Mouse (Mus musculus): ENCODE measurements around the gene Fkrp.
A peak's percentile ranks its signal among the peaks of the same experiment; 100 is the strongest.

The Fkrp gene

GRCm38 (mm10) chr7:16816475-16817122, at the start of gene Fkrp:
Fkrp (minus strand) TSS chr7:16816732.
- peak; percentile 61 for DNase-seq (ENCODE audit: inconsistent ontology term)

- DNase-seq (ENCODE audit: inconsistent ontology term) = no peak
Measured at GRCm38 (mm10) chr7:16859902-16860651, 43.5 kb upstream of the Fkrp start.

- no peak for DNase-seq (ENCODE audit: inconsistent ontology term)
Measured at GRCm38 (mm10) chr7:16858336-16858735, 41.8 kb upstream of the Fkrp start.

GRCm38 (mm10) chr7:16853302-16853831, 36.8 kb upstream of the Fkrp start:
- DNase-seq (ENCODE audit: inconsistent ontology term) = no peak

GRCm38 (mm10) chr7:16851636-16852035, 35.1 kb upstream of the Fkrp start:
- DNase-seq (ENCODE audit: inconsistent ontology term) = no peak

GRCm38 (mm10) chr7:16848579-16848978, 32.0 kb upstream of the Fkrp start:
- DNase-seq (ENCODE audit: inconsistent ontology term) = no peak

- no peak for DNase-seq (ENCODE audit: inconsistent ontology term)
Measured at GRCm38 (mm10) chr7:16847507-16847906, 31.0 kb upstream of the Fkrp start.

- no peak for DNase-seq (ENCODE audit: inconsistent ontology term)
Measured at GRCm38 (mm10) chr7:16846775-16847174, 30.2 kb upstream of the Fkrp start.

GRCm38 (mm10) chr7:16845820-16846167, 29.3 kb upstream of the Fkrp start:
- DNase-seq (ENCODE audit: inconsistent ontology term) = no peak

- peak; percentile 12 for DNase-seq (ENCODE audit: inconsistent ontology term)
Measured at GRCm38 (mm10) chr7:16845072-16845819, 28.7 kb upstream of the Fkrp start.

- DNase-seq (ENCODE audit: inconsistent ontology term) = no peak
Measured at GRCm38 (mm10) chr7:16844696-16845071, 28.2 kb upstream of the Fkrp start.

- DNase-seq (ENCODE audit: inconsistent ontology term) = peak; percentile 34
Measured at GRCm38 (mm10) chr7:16843441-16844171, 27.1 kb upstream of the Fkrp start.

- DNase-seq (ENCODE audit: inconsistent ontology term) = peak; percentile 89
Measured at GRCm38 (mm10) chr7:16842645-16843063, 26.1 kb upstream of the Fkrp start, which contains the start of gene Prkd2. Prkd2 (plus strand) TSS chr7:16842902.

- peak; percentile 16 for DNase-seq (ENCODE audit: inconsistent ontology term)
Measured at GRCm38 (mm10) chr7:16841561-16842560, 25.3 kb upstream of the Fkrp start.

- no peak for DNase-seq (ENCODE audit: inconsistent ontology term)
Measured at GRCm38 (mm10) chr7:16841078-16841477, 24.5 kb upstream of the Fkrp start.

GRCm38 (mm10) chr7:16840109-16840491, 23.6 kb upstream of the Fkrp start:
- DNase-seq (ENCODE audit: inconsistent ontology term) = no peak

- DNase-seq (ENCODE audit: inconsistent ontology term) = no peak
Measured at GRCm38 (mm10) chr7:16839427-16840108, 23.0 kb upstream of the Fkrp start.

GRCm38 (mm10) chr7:16838804-16839426, 22.4 kb upstream of the Fkrp start:
- DNase-seq (ENCODE audit: inconsistent ontology term) = no peak

Data from Muller cell, postnatal 12 days (primary cell).